Mouse (Mus musculus): ENCODE results near the gene Mylpf. TPM values are rescaled to one million over a fixed set of nuclear protein-coding genes. Genes with fewer than 3 reads are reported as not detected.
A peak's percentile ranks its signal among the peaks of the same experiment; 100 is the strongest.

Gene Mylpf
- total RNA-seq, 1 experiment: 498 TPM

DNA sequence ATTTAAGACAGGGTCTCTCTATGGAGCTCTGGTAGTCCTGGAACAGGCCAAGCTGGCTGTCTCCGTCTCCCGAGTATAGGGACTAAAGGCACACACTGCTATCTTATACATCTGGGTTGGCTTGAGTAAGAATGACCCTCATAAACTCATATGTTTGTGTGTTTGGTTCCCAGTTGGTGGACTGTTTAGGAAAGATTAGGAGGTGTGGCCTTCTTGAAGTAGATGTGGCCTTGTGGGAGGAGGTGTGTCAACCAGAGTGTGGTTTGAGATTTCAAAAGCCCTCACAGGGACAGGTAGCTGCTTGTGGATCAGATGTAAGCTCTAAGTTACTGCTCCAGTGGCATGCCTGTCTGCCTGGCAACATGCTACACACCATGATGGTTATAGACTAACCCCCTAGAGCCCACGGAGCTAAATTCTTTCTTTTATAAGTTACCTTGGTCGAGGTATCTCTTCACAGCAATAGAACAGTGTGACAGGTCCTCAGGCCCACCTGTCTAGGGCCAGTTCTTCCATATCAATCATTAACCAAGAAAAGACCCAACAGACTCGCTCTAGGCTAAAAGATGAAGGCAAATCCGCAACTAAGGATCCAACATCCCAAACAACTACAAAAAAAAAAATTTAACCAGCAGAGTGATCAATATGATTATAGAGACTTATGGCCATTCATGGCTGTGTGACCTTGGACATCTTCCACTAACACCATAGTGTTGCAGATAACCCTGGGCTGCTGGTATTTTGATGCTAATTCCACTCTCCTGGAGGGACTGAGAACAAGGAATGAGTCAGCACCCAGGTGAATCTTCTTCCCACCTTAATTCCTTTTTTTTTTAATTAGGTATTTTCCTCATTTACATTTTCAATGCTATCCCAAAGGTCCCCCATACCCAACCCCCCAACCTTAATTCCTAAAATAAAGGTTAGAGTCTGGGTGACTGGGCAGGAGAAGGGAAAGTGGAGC, 15.1 kb downstream of the Mylpf start:
- peak overlapping the region; percentile 57 for H3K9ac ChIP-seq (ENCODE audit: insufficient read depth, low read depth, low read length, poor library complexity, severe bottlenecking)
- peaks cover 2% of the 10 kb centered on the region; the same call in 1 of the 2 replicates for H3K36me3 ChIP-seq (ENCODE audit: control insufficient read depth, insufficient read depth, low read length, poor library complexity, severe bottlenecking)
- peak overlapping the region; percentile 86 for H3K27ac ChIP-seq (ENCODE audit: insufficient read depth, low read depth, low read length, poor library complexity, severe bottlenecking)
- H3K9me3 ChIP-seq (ENCODE audit: control insufficient read depth, insufficient read depth, low read depth, low read length): no peaks in the 10 kb centered on the region
- no peak overlapping the region; a peak in 2 of 4 replicates for H3K4me3 ChIP-seq (ENCODE audit: insufficient read depth in 1 of 2, low read depth in 1 of 2, low read length in 2 of 2, poor library complexity in 1 of 2, severe bottlenecking in 1 of 2)
- DNase-seq (ENCODE audit: low read depth, low spot score): no peak
- no peak for TF ChIP-seq HCFC1 (IDR thresholded peaks at IDR 0.05; ENCODE audit: borderline replicate concordance, insufficient read depth, low read length)
- no peak for TF ChIP-seq ZC3H11A (IDR thresholded peaks at IDR 0.05; ENCODE audit: borderline replicate concordance, low read depth, low read length)
- no peak for TF ChIP-seq CHD2 (IDR thresholded peaks at IDR 0.05; ENCODE audit: low read depth, low read length)
- 0 out of 2 replicates have a peak, but pooled peaks have one; percentile 8 for TF ChIP-seq ZNF384 (IDR thresholded peaks at IDR 0.05; ENCODE audit: low read depth, low read length)
- TF ChIP-seq MAFK (IDR thresholded peaks at IDR 0.05; ENCODE audit: insufficient read depth, low read depth, low read length): peak; percentile 87
- in situ Hi-C loops (cut with MboI; ENCODE audit: low sequenced_read_pairs in 2 of 2, unreplicated experiment in 2 of 2): no loop called here
- H3K4me1 ChIP-seq (ENCODE audit: control insufficient read depth in 2 of 2, insufficient read depth in 2 of 2, low read length in 2 of 2, poor library complexity in 1 of 2): peaks cover 7 to 16% of the 10 kb centered on the region in 2 experiments; a peak in 3 of 4 replicates

DNA sequence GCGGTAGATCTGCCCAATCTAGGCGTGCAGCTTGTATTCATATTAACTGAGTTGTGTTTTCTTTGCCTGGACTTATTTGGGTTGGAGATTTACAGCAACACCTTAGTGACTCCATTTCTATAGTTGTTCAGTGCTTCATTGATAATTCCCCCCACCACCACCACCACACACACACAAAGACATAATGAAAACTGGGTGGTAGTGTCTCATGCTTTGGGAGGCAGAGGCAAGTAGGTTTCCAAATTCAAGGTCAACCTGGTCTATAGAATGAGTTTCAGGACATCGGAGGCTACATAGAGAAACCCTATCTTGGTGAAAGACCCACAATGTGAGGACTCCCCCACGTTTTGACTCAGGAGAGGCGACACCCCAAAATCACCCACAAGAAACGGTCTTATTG, 15.9 kb downstream of the Mylpf start:
- TF ChIP-seq MAFK (IDR thresholded peaks at IDR 0.05; ENCODE audit: insufficient read depth, low read depth, low read length) (no peak), ZC3H11A (IDR thresholded peaks at IDR 0.05; ENCODE audit: borderline replicate concordance, low read depth, low read length) (no peak), CHD2 (IDR thresholded peaks at IDR 0.05; ENCODE audit: low read depth, low read length) (no peak), HCFC1 (IDR thresholded peaks at IDR 0.05; ENCODE audit: borderline replicate concordance, insufficient read depth, low read length) (no peak), ZNF384 (IDR thresholded peaks at IDR 0.05; ENCODE audit: low read depth, low read length) (no peak)
- H3K9ac ChIP-seq (ENCODE audit: insufficient read depth, low read depth, low read length, poor library complexity, severe bottlenecking): peak overlapping the region; percentile 14; the same call in 1 of the 2 replicates
- peak overlapping the region; percentile 86 for H3K27ac ChIP-seq (ENCODE audit: insufficient read depth, low read depth, low read length, poor library complexity, severe bottlenecking)
- peaks cover 7 to 13% of the 10 kb centered on the region in 2 experiments; a peak in 3 of 4 replicates for H3K4me1 ChIP-seq (ENCODE audit: control insufficient read depth in 2 of 2, insufficient read depth in 2 of 2, low read length in 2 of 2, poor library complexity in 1 of 2)
- peaks cover 2% of the 10 kb centered on the region; the same call in 1 of the 2 replicates for H3K36me3 ChIP-seq (ENCODE audit: control insufficient read depth, insufficient read depth, low read length, poor library complexity, severe bottlenecking)
- no peaks in the 10 kb centered on the region for H3K9me3 ChIP-seq (ENCODE audit: control insufficient read depth, insufficient read depth, low read depth, low read length)
- H3K4me3 ChIP-seq (ENCODE audit: insufficient read depth in 1 of 2, low read depth in 1 of 2, low read length in 2 of 2, poor library complexity in 1 of 2, severe bottlenecking in 1 of 2): no peak overlapping the region; a peak in 1 of 4 replicates
- in situ Hi-C loops (cut with MboI; ENCODE audit: low sequenced_read_pairs in 2 of 2, unreplicated experiment in 2 of 2): no loop called here
- no peak for DNase-seq (ENCODE audit: low read depth, low spot score)

DNA sequence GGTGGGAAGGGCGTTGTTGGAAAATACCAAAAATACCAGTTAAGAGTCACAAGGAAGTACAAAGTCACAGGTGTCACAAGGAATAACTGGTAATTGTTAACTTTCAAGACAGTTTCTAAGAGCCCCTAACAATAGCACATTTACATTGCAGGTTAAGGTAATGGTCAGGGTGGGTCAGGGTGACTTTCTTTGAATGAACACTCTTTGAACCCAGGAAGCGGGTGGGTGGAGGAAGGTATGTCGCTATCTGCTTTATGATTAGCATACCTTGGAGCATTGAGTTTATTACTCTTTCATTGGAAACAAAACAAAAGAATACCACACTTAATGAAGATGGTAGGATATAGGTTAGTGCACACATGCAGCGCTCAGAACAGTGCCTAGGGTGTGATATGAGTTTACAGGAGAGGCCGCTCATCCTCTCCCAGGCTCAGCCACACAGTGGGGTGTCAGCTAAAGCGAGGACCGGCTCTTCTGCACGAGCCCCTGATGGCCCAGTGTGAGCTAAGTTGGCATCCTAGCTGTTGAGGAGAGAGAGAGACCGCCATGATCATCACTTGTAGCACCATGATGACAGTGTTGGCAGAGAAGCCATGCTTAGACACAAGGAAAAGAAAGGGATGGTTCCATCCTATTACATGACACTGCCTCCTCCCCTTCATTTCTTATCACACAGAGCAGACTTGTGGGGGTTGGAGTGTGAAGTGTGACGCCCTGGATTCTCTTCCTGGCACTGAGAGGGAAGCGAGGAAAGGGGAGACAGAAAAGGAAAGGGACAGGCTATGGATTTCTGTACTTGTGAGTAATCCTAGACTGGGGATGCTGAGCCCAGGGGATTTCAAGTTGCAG, 16.7 kb downstream of the Mylpf start:
- DNase-seq (ENCODE audit: low read depth, low spot score): no peak
- peaks cover 7 to 15% of the 10 kb centered on the region in 2 experiments; a peak in 3 of 4 replicates for H3K4me1 ChIP-seq (ENCODE audit: control insufficient read depth in 2 of 2, insufficient read depth in 2 of 2, low read length in 2 of 2, poor library complexity in 1 of 2)
- H3K27ac ChIP-seq (ENCODE audit: insufficient read depth, low read depth, low read length, poor library complexity, severe bottlenecking): peak overlapping the region; percentile 81
- 0 out of 2 replicates have a peak overlapping the region, but pooled peaks have one; percentile 3 for H3K9ac ChIP-seq (ENCODE audit: insufficient read depth, low read depth, low read length, poor library complexity, severe bottlenecking)
- TF ChIP-seq CHD2 (IDR thresholded peaks at IDR 0.05; ENCODE audit: low read depth, low read length): no peak
- H3K36me3 ChIP-seq (ENCODE audit: control insufficient read depth, insufficient read depth, low read length, poor library complexity, severe bottlenecking): peaks cover 2% of the 10 kb centered on the region; the same call in 1 of the 2 replicates
- in situ Hi-C loops (cut with MboI; ENCODE audit: low sequenced_read_pairs in 2 of 2, unreplicated experiment in 2 of 2): no loop called here
- H3K9me3 ChIP-seq (ENCODE audit: control insufficient read depth, insufficient read depth, low read depth, low read length): no peaks in the 10 kb centered on the region
- H3K4me3 ChIP-seq (ENCODE audit: insufficient read depth in 1 of 2, low read depth in 1 of 2, low read length in 2 of 2, poor library complexity in 1 of 2, severe bottlenecking in 1 of 2): no peak overlapping the region

DNA sequence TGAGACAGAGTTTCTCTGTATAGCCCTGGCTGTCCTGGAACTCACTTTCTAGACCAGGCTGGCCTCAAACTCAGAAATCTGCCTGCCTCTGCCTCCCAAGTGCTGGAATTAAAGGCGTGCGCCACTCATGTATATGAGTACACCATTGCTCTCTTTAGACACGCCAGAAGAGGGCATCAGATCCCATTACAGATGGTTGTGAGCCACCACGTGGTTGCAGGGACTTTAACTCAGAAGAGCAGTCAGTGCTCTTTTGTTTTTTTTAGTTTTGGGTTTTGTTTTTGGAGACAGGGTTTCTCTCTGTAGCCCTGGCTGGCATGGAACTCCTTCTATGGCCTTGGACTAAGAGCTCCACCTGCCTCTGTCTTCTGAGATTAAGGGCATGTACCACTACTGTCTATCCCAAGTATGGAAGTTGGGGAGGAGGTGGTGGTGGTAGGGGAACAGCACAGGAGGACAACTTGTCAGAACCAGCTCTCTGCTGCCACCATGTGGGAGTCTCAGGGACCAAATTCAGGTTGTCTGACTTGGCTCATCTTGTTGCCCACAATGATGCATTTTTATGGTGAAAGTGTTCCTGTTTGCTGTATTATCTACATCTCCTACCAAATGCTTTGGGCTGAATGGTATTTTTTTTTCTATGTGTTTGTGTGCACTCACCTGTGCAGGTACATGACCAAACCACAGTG, 20.1 kb downstream of the Mylpf start:
- TF ChIP-seq CHD2 (IDR thresholded peaks at IDR 0.05; ENCODE audit: low read depth, low read length): no peak
- no peak for TF ChIP-seq HCFC1 (IDR thresholded peaks at IDR 0.05; ENCODE audit: borderline replicate concordance, insufficient read depth, low read length)
- TF ChIP-seq ZC3H11A (IDR thresholded peaks at IDR 0.05; ENCODE audit: borderline replicate concordance, low read depth, low read length): no peak
- no peak for TF ChIP-seq ZNF384 (IDR thresholded peaks at IDR 0.05; ENCODE audit: low read depth, low read length)
- TF ChIP-seq MAFK (IDR thresholded peaks at IDR 0.05; ENCODE audit: insufficient read depth, low read depth, low read length): no peak
- peaks cover 3 to 17% of the 10 kb centered on the region in 2 experiments; a peak in 2 of 4 replicates for H3K4me1 ChIP-seq (ENCODE audit: control insufficient read depth in 2 of 2, insufficient read depth in 2 of 2, low read length in 2 of 2, poor library complexity in 1 of 2)
- H3K9me3 ChIP-seq (ENCODE audit: control insufficient read depth, insufficient read depth, low read depth, low read length): no peaks in the 10 kb centered on the region
- peaks cover 8% of the 10 kb centered on the region for H3K36me3 ChIP-seq (ENCODE audit: control insufficient read depth, insufficient read depth, low read length, poor library complexity, severe bottlenecking)
- peak overlapping the region; percentile 66; the same call in 1 of the 2 replicates for H3K9ac ChIP-seq (ENCODE audit: insufficient read depth, low read depth, low read length, poor library complexity, severe bottlenecking)
- H3K27ac ChIP-seq (ENCODE audit: insufficient read depth, low read depth, low read length, poor library complexity, severe bottlenecking): peak overlapping the region; percentile 65; the same call in 1 of the 2 replicates
- in situ Hi-C loops (cut with MboI; ENCODE audit: low sequenced_read_pairs in 2 of 2, unreplicated experiment in 2 of 2): no loop called here
- no peak overlapping the region for H3K4me3 ChIP-seq (ENCODE audit: insufficient read depth in 1 of 2, low read depth in 1 of 2, low read length in 2 of 2, poor library complexity in 1 of 2, severe bottlenecking in 1 of 2)
- peak; percentile 96 for DNase-seq (ENCODE audit: low read depth, low spot score)
